Mouse (Mus musculus): Measurements from ENCODE around the gene Gas2.

- TF ChIP-seq CTCF (IDR thresholded peaks at IDR 0.05; ENCODE audit: low read depth, low read length) (no peak), POLR2A (IDR thresholded peaks at IDR 0.05; ENCODE audit: insufficient read depth, low read length) (no peak), EP300 (IDR thresholded peaks at IDR 0.05; ENCODE audit: insufficient read depth, low read depth, low read length) (no peak)
Measured at GRCm38 (mm10) chr7:51894939-51895338, 33.1 kb downstream of the Gas2 start.
